Mouse (Mus musculus) hindbrain, embryonic 10.5 days (tissue): ENCODE measurements at regions not wholly inside any gene's neighbourhood (a gene's known extent, or its start where the extent isn't known, plus 50 kb on each side); places are given as distances from the start of the nearest gene placed in this dataset.

Source experiments
- DNase-seq: peaks from one replicate; pipeline ENCODE4 v3.0.0-alpha.2; 2017; ENCODE audit warnings: low spot score
- H3K27ac ChIP-seq: fragments of 300-500 bp; sonication (generic); 2 replicates; pipeline ENCODE4 v1.5.1; 2016; ENCODE audit warnings: mild to moderate bottlenecking, moderate library complexity
- H3K27me3 ChIP-seq: fragments of 300-500 bp; sonication (generic); 2 replicates; pipeline ENCODE4 v1.6.1; 2016; ENCODE audit warnings: mild to moderate bottlenecking; ENCODE audit not compliant: poor library complexity, insufficient read depth, severe bottlenecking
- H3K36me3 ChIP-seq: fragments of 300-500 bp; sonication (generic); 2 replicates; pipeline ENCODE4 v1.6.1; 2016; ENCODE audit warnings: mild to moderate bottlenecking, moderate library complexity
- H3K4me1 ChIP-seq: fragments of 300-500 bp; sonication (generic); replicated peaks from 2 replicates; pipeline ENCODE4 v1.6.1; 2016; ENCODE audit warnings: mild to moderate bottlenecking
- H3K4me3 ChIP-seq: fragments of 300-500 bp; sonication (generic); 2 replicates; pipeline ENCODE4 v1.5.1; 2016; ENCODE audit warnings: mild to moderate bottlenecking, moderate library complexity
- H3K9me3 ChIP-seq: fragments of 300-500 bp; sonication (generic); 2 replicates; pipeline ENCODE4 v1.6.1; 2016; ENCODE audit warnings: mild to moderate bottlenecking, moderate library complexity
- WGBS: fragments of 180-500 bp; shearing (Covaris S2); methylation state at CpG from one replicate; pipeline ENCODE4 v1.1.7; 2016; 5-methylcytosine and 5-hydroxymethylcytosine counted together

DNA sequence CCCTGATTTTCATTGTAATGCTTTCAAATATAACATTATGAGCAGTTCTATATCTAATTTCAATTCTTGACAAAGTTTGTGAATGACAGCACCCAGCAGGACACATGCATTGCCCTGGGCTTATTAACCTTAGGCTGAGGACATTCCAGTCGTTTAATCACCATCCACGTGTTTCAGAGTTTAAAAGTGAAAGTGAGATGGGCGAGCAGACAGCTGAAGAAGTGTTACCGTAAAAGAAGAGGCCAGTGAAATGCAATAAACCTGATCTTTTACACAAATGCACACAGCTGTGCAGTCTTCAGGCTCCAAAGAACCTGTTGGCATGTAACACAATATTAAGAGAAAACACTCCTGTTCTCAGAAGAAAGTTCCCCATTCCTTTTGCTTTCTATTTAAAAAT lies 89.5 kb upstream of the Sema3d start:
- Histone ChIP-seq H3K4me1 (no peaks in the 10 kb centered on the region), H3K27me3 (no peaks in the 10 kb centered on the region), H3K36me3 (no peaks in the 10 kb centered on the region), H3K27ac (no peak overlapping the region), H3K9me3 (no peaks in the 10 kb centered on the region), H3K4me3 (no peak overlapping the region)
- WGBS, result 47% methylated on average over 4 of the region's 4 CpGs
- DNase-seq, result no peak

DNA sequence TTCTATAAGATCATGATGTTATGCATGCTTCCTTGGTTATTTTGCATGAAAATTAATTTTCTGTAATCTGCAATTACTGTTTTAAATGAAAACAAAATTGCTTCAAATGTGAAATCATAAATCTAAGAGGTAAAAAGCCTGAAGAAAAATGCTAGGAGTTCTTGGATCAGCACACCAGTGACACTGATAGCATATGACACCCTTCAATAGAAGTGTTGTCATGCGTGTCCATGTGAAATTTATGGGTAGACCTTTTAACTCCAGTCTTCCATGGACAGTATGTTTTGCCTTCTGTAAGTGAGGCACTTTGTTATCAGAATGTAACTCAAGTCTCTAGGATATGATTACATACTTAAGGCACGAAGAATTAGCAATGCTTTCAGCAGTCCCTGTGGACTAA lies 85.9 kb upstream of the Sema3d start:
- 83% methylated on average over 2 of the region's 2 CpGs for whole genome bisulfite sequencing
- Histone ChIP-seq H3K9me3 (no peaks in the 10 kb centered on the region), H3K27ac (no peak overlapping the region), H3K36me3 (no peaks in the 10 kb centered on the region), H3K27me3 (no peaks in the 10 kb centered on the region), H3K4me3 (no peak overlapping the region), H3K4me1 (no peaks in the 10 kb centered on the region)
- DNase-seq, result no peak

DNA sequence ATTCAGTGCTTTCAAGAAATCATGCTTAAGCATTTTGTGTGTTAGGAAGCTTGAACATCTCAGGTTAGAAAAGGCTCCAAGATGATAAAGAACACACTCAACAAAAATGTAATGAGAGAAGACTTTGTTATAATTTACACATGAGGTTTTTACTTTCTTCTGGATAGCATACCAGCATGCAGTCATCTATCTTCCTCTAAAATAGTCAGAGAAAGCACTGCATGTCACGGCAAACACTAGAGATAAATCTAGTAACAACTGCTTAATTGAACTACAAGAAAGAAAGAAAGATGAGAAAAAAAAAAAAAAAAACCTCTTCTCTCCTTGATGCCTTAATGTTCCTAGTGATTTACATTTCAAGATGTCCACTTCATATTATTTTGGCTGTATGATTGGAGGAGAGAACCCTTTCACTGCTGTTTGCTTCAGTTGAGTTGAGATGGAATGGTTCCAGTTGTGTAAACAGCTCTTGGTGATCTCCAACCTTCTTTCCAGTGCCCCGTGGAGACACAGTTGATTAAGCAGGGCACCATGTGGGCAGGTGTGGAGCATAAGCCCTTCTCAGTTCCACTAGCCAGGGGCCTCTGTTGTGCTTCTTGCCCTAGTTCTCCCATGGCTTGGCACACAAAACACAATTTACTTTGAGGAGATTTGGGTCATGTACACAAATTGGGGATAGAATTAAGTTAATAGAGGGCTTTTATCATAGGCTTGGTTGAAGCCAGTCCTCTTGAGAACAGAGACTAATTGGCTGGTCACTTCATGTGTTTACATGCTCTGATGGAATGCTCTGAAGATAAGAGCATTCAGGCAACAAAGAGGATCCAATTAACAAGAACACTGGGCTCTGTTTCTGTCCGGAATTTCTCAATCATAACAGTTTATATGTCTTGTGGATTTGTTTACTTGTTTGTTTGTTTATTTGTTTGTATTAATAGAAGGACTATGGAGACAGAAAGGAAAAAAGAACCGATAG lies 81.1 kb upstream of the Sema3d start:
- H3K9me3 ChIP-seq, result no peaks in the 10 kb centered on the region

DNA sequence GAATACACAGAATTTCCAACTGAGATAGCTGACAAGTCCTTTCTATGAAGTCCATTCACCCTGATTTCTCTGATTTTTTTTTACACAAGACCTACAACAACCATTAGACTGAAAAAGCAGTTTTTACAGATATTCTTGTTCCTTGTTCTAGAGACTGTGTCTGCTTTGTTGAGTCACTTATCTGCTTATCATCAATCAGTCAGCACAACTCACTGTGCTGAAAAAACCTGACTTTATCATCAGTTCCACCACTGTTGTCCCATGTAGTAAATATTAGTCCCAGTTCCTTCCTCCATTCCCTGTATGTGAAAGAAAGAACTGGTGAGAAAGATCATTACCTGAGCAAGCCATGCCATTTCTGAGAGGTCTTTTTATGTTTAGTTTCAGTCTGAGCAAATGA lies 73.8 kb upstream of the Sema3d start:
- no peaks in the 10 kb centered on the region for H3K9me3 ChIP-seq
- no peak overlapping the region for H3K27ac ChIP-seq
- H3K36me3 ChIP-seq, result no peaks in the 10 kb centered on the region
- H3K27me3 ChIP-seq, result no peaks in the 10 kb centered on the region
- DNase-seq, result no peak
- H3K4me1 ChIP-seq, result no peaks in the 10 kb centered on the region
- H3K4me3 ChIP-seq, result no peak overlapping the region

More for the DNA sequence above, 81.1 kb upstream of the Sema3d start:
- no peak overlapping the region for H3K27ac ChIP-seq
- H3K4me3 ChIP-seq, result no peak overlapping the region
- no peaks in the 10 kb centered on the region for H3K27me3 ChIP-seq
- DNase-seq, result no peak
- WGBS, result 72% methylated on average over 4 of the region's 4 CpGs
- no peaks in the 10 kb centered on the region for H3K4me1 ChIP-seq
- no peaks in the 10 kb centered on the region for H3K36me3 ChIP-seq

DNA sequence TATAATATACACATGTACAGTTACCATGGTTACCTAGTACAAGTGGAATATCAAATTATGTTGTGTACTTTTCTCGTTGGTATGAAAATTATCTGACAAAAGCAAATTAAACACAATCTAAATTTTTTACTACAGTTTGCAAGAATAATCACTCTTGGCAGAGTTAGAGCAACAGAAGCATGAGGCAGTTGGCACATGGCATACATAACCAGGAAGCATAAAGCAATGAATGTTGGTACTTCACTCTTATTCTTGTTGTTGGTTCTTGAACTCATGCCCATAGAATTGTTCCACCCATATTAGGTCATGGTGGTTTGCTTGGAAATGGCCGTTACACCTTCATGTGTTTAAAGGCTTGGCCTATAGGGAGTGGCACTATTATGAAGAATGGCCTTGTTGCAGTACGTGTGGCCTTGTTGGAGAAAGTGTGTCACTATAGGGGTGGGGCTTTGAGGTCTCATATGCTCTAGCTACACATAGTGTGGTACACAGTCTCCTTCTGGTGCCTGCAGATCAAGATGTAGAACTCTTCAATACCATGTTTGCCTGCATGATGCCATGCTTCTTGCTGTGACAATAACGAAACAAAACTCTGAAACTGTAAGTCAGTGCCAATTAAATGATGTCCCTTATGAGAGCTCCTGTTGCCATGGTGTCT lies 50.4 kb upstream of the Sema3d start:
- H3K4me3 ChIP-seq, result no peak overlapping the region

More for the DNA sequence above, 50.4 kb upstream of the Sema3d start:
- no peak overlapping the region for H3K27ac ChIP-seq
- H3K27me3 ChIP-seq, result no peaks in the 10 kb centered on the region
- WGBS, result 86% methylated on average over 4 of the region's 4 CpGs
- no peaks in the 10 kb centered on the region for H3K36me3 ChIP-seq
- H3K4me1 ChIP-seq, result no peaks in the 10 kb centered on the region
- H3K9me3 ChIP-seq, result no peaks in the 10 kb centered on the region
- no peak for DNase-seq
